Mouse (Mus musculus): ENCODE measurements around the gene Fam120a.

- TF ChIP-seq GATA1 (IDR thresholded peaks at IDR 0.05; ENCODE audit: borderline replicate concordance, low read length) (no peak), FLI1 (IDR thresholded peaks at IDR 0.05; ENCODE audit: low read length) (no peak)
Observed at GRCm38 (mm10) chr13:48829780-48830179, 138.0 kb downstream of the Fam120a start.

Data from megakaryocyte, embryonic 14.5 days (primary cell).